Mouse (Mus musculus): ENCODE results near the gene Tpst1.

The Tpst1 gene

DNA sequence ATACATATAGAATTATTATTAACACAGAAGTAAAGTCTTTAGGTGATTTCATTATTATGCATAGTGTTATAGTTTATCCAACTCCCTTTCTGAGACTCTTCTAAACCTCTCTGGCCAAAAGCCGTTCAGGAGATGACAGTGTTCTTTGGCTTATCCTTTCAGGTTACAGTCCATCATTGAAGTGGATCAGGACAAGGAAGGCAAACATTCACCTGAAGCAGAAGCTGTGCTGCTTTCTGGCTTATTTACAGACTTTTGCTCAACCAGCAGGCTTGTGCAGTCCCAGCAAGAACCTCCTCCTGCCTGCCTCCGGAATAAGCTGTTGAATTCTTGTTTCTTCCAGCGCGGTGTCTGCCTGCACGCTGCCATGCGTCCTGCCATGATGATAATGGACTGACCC, at the start of gene Tpst1:
Tpst1 (plus strand) TSS at position 301 of the 400 bp plus-strand sequence.
- TF ChIP-seq GATA4 (IDR thresholded peaks at IDR 0.05; ENCODE audit: insufficient replicate concordance, low read length) = no peak

GRCm38 (mm10) chr5:130023767-130024539, 49.2 kb upstream of the Tpst1 start:
- peak; percentile 76; the same call in 1 of the 2 replicates for TF ChIP-seq GATA4 (IDR thresholded peaks at IDR 0.05; ENCODE audit: insufficient replicate concordance, low read length)

GRCm38 (mm10) chr5:130027134-130027533, 46.0 kb upstream of the Tpst1 start:
- TF ChIP-seq GATA4 (IDR thresholded peaks at IDR 0.05; ENCODE audit: insufficient replicate concordance, low read length) = peak; percentile 89

GRCm38 (mm10) chr5:130027696-130028095, 45.4 kb upstream of the Tpst1 start:
- TF ChIP-seq GATA4 (IDR thresholded peaks at IDR 0.05; ENCODE audit: insufficient replicate concordance, low read length) = no peak

DNA sequence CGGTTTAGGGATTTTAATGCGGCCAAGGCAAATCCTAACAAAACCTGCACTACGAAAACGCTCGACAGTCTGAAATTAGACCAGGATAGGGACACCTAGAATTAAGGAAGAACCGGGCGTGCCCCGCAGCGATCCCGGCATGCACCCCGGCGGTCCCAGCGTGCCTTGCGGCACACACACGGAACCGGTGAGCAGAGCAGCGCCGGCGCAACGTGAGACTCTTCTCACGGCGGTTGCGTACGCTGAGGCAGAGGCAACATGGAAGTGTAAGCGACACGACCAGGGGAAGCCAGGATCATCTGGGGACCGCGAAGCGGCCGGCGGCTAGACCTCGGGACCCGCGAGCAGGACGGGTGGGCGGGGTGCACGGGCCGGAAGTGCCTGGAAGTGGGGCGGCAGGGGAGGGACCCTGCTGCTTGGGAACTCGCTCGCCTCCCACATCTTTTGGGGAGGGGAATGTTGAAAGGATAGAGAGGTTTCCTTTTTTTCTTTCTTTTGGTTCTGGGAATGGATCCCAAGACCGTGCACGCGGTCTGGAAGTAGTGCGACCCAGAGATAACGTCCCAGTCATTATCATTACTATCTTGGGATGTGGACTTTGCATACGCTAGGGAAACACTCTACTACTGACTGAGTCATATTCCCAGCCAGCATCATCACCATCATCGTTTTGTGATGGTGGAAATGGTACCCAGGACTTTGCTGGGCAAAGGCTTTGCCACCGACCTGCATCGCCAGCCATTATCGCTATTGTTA, 43.8 kb upstream of the Tpst1 start, which contains the start of the genes Asl and Crcp:
Asl (minus strand) TSS at position 106 of the 756 bp plus-strand sequence.
Crcp (plus strand) TSS at position 149 of the 756 bp plus-strand sequence.
- no peak; the same call in 1 of the 2 replicates for TF ChIP-seq GATA4 (IDR thresholded peaks at IDR 0.05; ENCODE audit: insufficient replicate concordance, low read length)

DNA sequence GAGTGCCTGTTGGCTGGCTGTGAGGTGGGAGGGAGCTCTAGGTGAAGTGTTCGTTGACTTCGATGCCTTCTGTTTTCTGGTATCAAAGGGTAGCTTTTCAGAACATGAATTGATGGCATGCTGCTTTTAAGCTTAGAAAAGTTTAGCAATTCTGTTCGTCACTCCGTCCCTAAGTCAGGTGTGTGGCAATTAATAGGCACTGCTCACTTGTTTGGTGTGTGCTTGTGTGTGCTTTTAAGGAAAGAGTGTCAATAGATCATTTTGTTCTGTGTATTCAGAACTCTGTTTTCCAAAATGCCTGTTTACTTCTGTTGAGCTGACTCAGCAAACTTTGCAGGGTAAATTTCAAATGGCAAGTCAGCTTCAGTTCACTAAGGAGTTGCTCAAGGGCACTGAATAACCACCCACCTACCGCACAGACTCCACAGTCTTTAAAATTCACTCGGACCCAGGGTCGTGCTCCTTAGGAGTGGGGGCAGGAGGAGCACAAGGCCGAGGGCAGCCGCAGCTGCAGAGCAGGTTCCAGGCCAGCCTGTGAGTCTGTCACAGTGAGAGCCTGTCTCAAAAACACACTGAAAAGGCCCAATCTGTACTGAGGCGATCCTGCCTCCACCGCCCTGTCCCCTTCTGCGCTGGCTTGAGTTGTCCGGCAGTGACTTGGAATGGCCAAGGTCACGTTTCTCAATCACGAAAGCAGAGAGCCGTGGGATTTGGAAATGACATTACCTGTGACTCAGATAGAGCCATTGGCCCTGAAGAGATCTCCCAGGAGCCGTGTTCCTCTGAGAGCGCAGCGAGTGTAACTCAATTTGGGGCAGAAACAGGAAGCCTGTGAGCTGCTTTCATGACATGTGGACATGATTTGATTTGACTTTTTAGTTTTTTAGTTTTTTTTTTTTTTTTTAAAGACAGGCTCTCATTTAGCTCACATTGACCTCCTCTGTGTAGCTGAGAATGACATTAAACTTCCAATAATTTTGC, 41.4 kb upstream of the Tpst1 start:
- no peak for TF ChIP-seq GATA4 (IDR thresholded peaks at IDR 0.05; ENCODE audit: insufficient replicate concordance, low read length)

GRCm38 (mm10) chr5:130033869-130034268, 39.3 kb upstream of the Tpst1 start:
- peak; percentile 27; the same call in 1 of the 2 replicates for TF ChIP-seq GATA4 (IDR thresholded peaks at IDR 0.05; ENCODE audit: insufficient replicate concordance, low read length)

DNA sequence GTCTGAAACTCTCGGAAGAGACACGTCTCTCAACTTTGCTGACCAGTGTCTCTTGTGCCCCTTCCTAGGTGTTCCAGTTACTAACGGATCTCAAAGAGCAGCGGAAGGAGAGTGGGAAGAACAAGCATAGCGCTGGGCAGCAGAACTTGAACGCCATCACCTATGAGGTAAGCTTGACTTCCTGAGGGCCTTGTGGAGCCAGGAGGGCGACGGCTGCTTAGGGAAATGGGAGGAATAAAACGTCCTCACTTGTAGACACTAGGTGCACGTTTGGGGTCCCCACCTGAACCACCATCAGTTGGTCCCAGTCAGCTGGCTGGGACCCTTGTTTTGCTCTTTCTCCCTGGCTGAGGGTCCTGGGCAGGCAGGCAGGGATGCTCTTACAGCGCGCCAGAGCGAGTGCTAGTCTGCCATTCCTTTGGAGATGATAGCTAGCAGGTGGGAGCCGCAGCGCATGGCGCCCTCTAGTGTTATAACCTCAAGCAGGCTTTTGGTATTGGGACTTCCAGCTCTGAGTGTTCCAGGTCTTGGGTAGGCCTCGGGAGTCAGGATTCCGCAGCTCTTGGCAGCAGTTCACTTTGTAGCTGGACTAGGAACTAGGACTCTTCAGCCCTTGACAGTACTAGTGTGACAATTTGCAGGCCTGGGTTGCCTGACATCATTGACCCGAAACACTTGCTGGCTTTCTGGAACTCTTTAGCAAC, 35.2 kb upstream of the Tpst1 start:
- TF ChIP-seq GATA4 (IDR thresholded peaks at IDR 0.05; ENCODE audit: insufficient replicate concordance, low read length) = no peak

GRCm38 (mm10) chr5:130040797-130041196, 32.3 kb upstream of the Tpst1 start:
- no peak for TF ChIP-seq GATA4 (IDR thresholded peaks at IDR 0.05; ENCODE audit: insufficient replicate concordance, low read length)

GRCm38 (mm10) chr5:130041262-130041661, 31.9 kb upstream of the Tpst1 start:
- no peak for TF ChIP-seq GATA4 (IDR thresholded peaks at IDR 0.05; ENCODE audit: insufficient replicate concordance, low read length)

GRCm38 (mm10) chr5:130043741-130044140, 29.4 kb upstream of the Tpst1 start:
- no peak for TF ChIP-seq GATA4 (IDR thresholded peaks at IDR 0.05; ENCODE audit: insufficient replicate concordance, low read length)

- peak; percentile 47; the same call in 1 of the 2 replicates for TF ChIP-seq GATA4 (IDR thresholded peaks at IDR 0.05; ENCODE audit: insufficient replicate concordance, low read length)
Measured at GRCm38 (mm10) chr5:130044201-130044695, 28.9 kb upstream of the Tpst1 start.

DNA sequence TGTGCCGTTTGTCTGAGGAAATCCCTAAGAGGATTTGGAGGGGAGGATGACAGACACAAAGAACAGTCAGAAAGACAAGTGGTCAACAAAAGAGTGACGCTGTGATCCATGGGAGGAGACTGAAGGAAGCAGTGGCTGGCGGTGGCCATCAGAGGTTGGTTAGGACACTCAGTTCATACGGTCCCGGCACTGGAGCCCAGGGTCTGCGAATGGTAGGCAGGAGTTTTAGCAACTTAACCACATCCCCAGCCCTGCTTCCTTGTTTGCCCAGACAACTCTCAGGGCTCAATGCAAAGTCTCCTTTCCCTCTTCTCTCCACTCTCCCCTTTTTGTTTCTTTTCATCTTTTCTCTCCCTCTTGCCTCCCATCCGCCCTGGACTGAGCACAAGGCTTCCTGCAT, 27.0 kb upstream of the Tpst1 start:
- TF ChIP-seq GATA4 (IDR thresholded peaks at IDR 0.05; ENCODE audit: insufficient replicate concordance, low read length) = no peak

DNA sequence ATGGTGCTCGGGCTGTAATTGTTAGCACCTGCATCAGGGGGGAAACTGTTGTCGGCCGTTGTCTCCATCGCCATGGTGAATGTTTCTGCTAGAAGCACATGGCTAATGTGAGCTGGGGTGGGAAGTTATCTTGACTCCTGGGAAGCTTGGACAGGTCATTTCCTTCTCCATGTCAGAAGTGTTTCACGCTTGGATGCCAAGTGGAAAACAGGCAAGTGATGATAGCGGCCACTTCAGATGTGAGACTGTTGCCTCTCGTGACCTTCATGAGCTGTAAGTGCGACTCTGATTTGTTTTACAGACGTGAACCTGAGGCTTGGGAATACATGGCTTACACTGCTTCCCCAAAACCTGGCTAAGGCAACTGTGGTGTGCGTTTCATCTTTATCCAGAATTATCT, 26.5 kb upstream of the Tpst1 start:
- TF ChIP-seq GATA4 (IDR thresholded peaks at IDR 0.05; ENCODE audit: insufficient replicate concordance, low read length) = no peak
